Mouse (Mus musculus) hindbrain, embryonic 13.5 days (tissue): ENCODE results near the gene Snx30. TPM values are rescaled to one million over a fixed set of nuclear protein-coding genes. Genes with fewer than 3 reads are reported as not detected.

ENCODE experiments used
- ATAC-seq: fragments of 200-750 bp; cut with Nextera tagmentation; 2 replicates; pipeline ENCODE4 v1.8.0; 2017; ENCODE audit warnings: moderate TSS enrichment; ENCODE audit not compliant: low FRiP score
- H3K27ac ChIP-seq: fragments of 300-500 bp; sonication (generic); 2 replicates; pipeline ENCODE4 v1.5.1; 2015; ENCODE audit warnings: inconsistent platforms, mild to moderate bottlenecking, moderate library complexity
- H3K27me3 ChIP-seq: fragments of 300-500 bp; sonication (generic); 2 replicates; pipeline ENCODE4 v1.6.1; 2015; ENCODE audit warnings: mild to moderate bottlenecking, inconsistent platforms
- H3K36me3 ChIP-seq: fragments of 300-500 bp; sonication (generic); 2 replicates; pipeline ENCODE4 v1.6.1; 2015; ENCODE audit warnings: mild to moderate bottlenecking, inconsistent platforms
- H3K4me1 ChIP-seq: fragments of 300-500 bp; sonication (generic); replicated peaks from 2 replicates; pipeline ENCODE4 v1.6.1; 2015; ENCODE audit warnings: inconsistent platforms
- H3K4me2 ChIP-seq: fragments of 300-500 bp; sonication (generic); 2 replicates; pipeline ENCODE4 v1.6.1; 2015; ENCODE audit warnings: inconsistent platforms, mild to moderate bottlenecking, moderate library complexity
- H3K4me3 ChIP-seq: fragments of 300-500 bp; sonication (generic); 2 replicates; pipeline ENCODE4 v1.5.1; 2015; ENCODE audit warnings: mild to moderate bottlenecking, inconsistent platforms
- H3K9ac ChIP-seq: fragments of 300-500 bp; sonication (generic); 2 replicates; pipeline ENCODE4 v1.6.1; 2015; ENCODE audit warnings: mild to moderate bottlenecking, inconsistent platforms
- H3K9me3 ChIP-seq: fragments of 300-500 bp; sonication (generic); 2 replicates; pipeline ENCODE4 v1.6.1; 2016; ENCODE audit warnings: inconsistent platforms
- WGBS: fragments of 180-500 bp; shearing (Covaris S2); methylation state at CpG from one replicate; pipeline ENCODE4 v1.1.7; 2015; 5-methylcytosine and 5-hydroxymethylcytosine counted together
- polyA plus RNA-seq: library from polyadenylated mRNA; unstranded; fragments of >200 nt; fragmentation: Nextera tagmentation; extraction: Ambion mirVana; gene quantifications from 2 replicates; pipeline ENCODE4 v1.2.1, GENCODE M21; 2015

Gene Snx30
- polyA plus RNA-seq, 1 experiment from 2014 or later = 14.2 TPM

- Histone ChIP-seq H3K4me1 (peaks cover 32% of the 10 kb centered on the region), H3K4me3 (no peak overlapping the region), H3K36me3 (no peaks in the 10 kb centered on the region), H3K4me2 (no peak overlapping the region), H3K9ac (no peak overlapping the region), H3K27ac (no peak overlapping the region), H3K27me3 (no peaks in the 10 kb centered on the region), H3K9me3 (no peaks in the 10 kb centered on the region)
- no peak for ATAC-seq
- 84% methylated on average over 9 of the region's 9 CpGs for WGBS
Measured at GRCm38 (mm10) chr4:59816477-59816876, 10.8 kb downstream of the Snx30 start.

- 71% methylated on average over 5 of the region's 5 CpGs for WGBS
- no peak for ATAC-seq
- H3K4me1 ChIP-seq = peaks cover 32% of the 10 kb centered on the region
- H3K4me2 ChIP-seq = no peak overlapping the region
- peak overlapping the region; percentile 36; the same call in 1 of the 2 replicates for H3K27ac ChIP-seq
- no peaks in the 10 kb centered on the region for H3K9me3 ChIP-seq
- H3K27me3 ChIP-seq = no peaks in the 10 kb centered on the region
- no peak overlapping the region for H3K9ac ChIP-seq
- H3K36me3 ChIP-seq = no peaks in the 10 kb centered on the region
- no peak overlapping the region for H3K4me3 ChIP-seq
Measured at GRCm38 (mm10) chr4:59817790-59818189, 12.2 kb downstream of the Snx30 start.

GRCm38 (mm10) chr4:59818498-59818897 lies 12.9 kb downstream of the Snx30 start:
- no peaks in the 10 kb centered on the region for H3K36me3 ChIP-seq
- H3K27ac ChIP-seq = peak overlapping the region; percentile 67
- no peak for ATAC-seq
- 69% methylated on average over 10 of the region's 10 CpGs for WGBS
- H3K9ac ChIP-seq = no peak overlapping the region
- H3K4me3 ChIP-seq = no peak overlapping the region
- no peaks in the 10 kb centered on the region for H3K9me3 ChIP-seq
- H3K27me3 ChIP-seq = no peaks in the 10 kb centered on the region
- no peak overlapping the region for H3K4me2 ChIP-seq
- H3K4me1 ChIP-seq = peaks cover 35% of the 10 kb centered on the region

- H3K27ac ChIP-seq = peak overlapping the region; percentile 67
Measured at GRCm38 (mm10) chr4:59819054-59819472, 13.4 kb downstream of the Snx30 start.

GRCm38 (mm10) chr4:59819477-59820022 lies 13.9 kb downstream of the Snx30 start:
- no peaks in the 10 kb centered on the region for H3K9me3 ChIP-seq
- WGBS = 24% methylated on average over 12 of the region's 12 CpGs
- peak overlapping the region; percentile 67 for H3K27ac ChIP-seq
- no peak overlapping the region for H3K9ac ChIP-seq
- H3K27me3 ChIP-seq = no peaks in the 10 kb centered on the region
- H3K4me1 ChIP-seq = peaks cover 36% of the 10 kb centered on the region
- no peaks in the 10 kb centered on the region for H3K36me3 ChIP-seq
- peak overlapping the region; percentile 26; the same call in 1 of the 2 replicates for H3K4me2 ChIP-seq
- H3K4me3 ChIP-seq = no peak overlapping the region
- peak; percentile 91 for ATAC-seq

More at GRCm38 (mm10) chr4:59819054-59819472, 13.4 kb downstream of the Snx30 start:
- WGBS = 31% methylated on average over 7 of the region's 7 CpGs
- Histone ChIP-seq H3K4me3 (no peak overlapping the region), H3K4me2 (0 out of 2 replicates have a peak overlapping the region, but pooled peaks have one; percentile 26), H3K9ac (no peak overlapping the region), H3K9me3 (no peaks in the 10 kb centered on the region), H3K27me3 (no peaks in the 10 kb centered on the region), H3K4me1 (peaks cover 37% of the 10 kb centered on the region), H3K36me3 (no peaks in the 10 kb centered on the region)
- ATAC-seq = peak; percentile 59

- ATAC-seq = no peak
- H3K4me3 ChIP-seq = no peak overlapping the region
- no peak overlapping the region for H3K9ac ChIP-seq
- no peaks in the 10 kb centered on the region for H3K9me3 ChIP-seq
- H3K4me2 ChIP-seq = no peak overlapping the region
- H3K36me3 ChIP-seq = no peaks in the 10 kb centered on the region
- no peak overlapping the region for H3K27ac ChIP-seq
- H3K27me3 ChIP-seq = no peaks in the 10 kb centered on the region
- 93% methylated on average over 1 of the region's 1 CpGs for WGBS
- peaks cover 31% of the 10 kb centered on the region for H3K4me1 ChIP-seq
Measured at GRCm38 (mm10) chr4:59821516-59821915, 15.9 kb downstream of the Snx30 start.

GRCm38 (mm10) chr4:59822119-59822518 lies 16.5 kb downstream of the Snx30 start:
- no peak overlapping the region for H3K4me3 ChIP-seq
- no peaks in the 10 kb centered on the region for H3K9me3 ChIP-seq
- H3K9ac ChIP-seq = no peak overlapping the region
- no peak for ATAC-seq
- WGBS = 84% methylated on average over 4 of the region's 4 CpGs
- H3K27me3 ChIP-seq = no peaks in the 10 kb centered on the region
- H3K36me3 ChIP-seq = no peaks in the 10 kb centered on the region; the same call in 1 of the 2 replicates
- H3K27ac ChIP-seq = no peak overlapping the region
- H3K4me1 ChIP-seq = peaks cover 31% of the 10 kb centered on the region
- H3K4me2 ChIP-seq = no peak overlapping the region

- no peak overlapping the region for H3K4me3 ChIP-seq
- H3K9ac ChIP-seq = no peak overlapping the region
- 59% methylated on average over 7 of the region's 7 CpGs for WGBS
- H3K4me2 ChIP-seq = no peak overlapping the region
- H3K9me3 ChIP-seq = no peaks in the 10 kb centered on the region
- peaks cover 22% of the 10 kb centered on the region for H3K4me1 ChIP-seq
- no peak for ATAC-seq
- no peaks in the 10 kb centered on the region; the same call in 1 of the 2 replicates for H3K36me3 ChIP-seq
- no peak overlapping the region for H3K27ac ChIP-seq
- H3K27me3 ChIP-seq = no peaks in the 10 kb centered on the region
Measured at GRCm38 (mm10) chr4:59823470-59823869, 17.8 kb downstream of the Snx30 start.

GRCm38 (mm10) chr4:59824860-59825259 lies 19.2 kb downstream of the Snx30 start:
- ATAC-seq = no peak

GRCm38 (mm10) chr4:59825634-59826033 lies 20.0 kb downstream of the Snx30 start:
- Histone ChIP-seq H3K36me3 (no peaks in the 10 kb centered on the region; the same call in 1 of the 2 replicates), H3K4me1 (0 out of 2 replicates have a peak, but pooled peaks cover 8% of the 10 kb centered on the region), H3K9me3 (no peaks in the 10 kb centered on the region), H3K4me3 (no peak overlapping the region), H3K27ac (0 out of 2 replicates have a peak overlapping the region, but pooled peaks have one; percentile 48), H3K9ac (no peak overlapping the region), H3K27me3 (no peaks in the 10 kb centered on the region), H3K4me2 (no peak overlapping the region)
- 74% methylated on average over 6 of the region's 6 CpGs for WGBS
- ATAC-seq = no peak

More at GRCm38 (mm10) chr4:59824860-59825259, 19.2 kb downstream of the Snx30 start:
- Histone ChIP-seq H3K4me3 (no peak overlapping the region), H3K27me3 (no peaks in the 10 kb centered on the region), H3K36me3 (no peaks in the 10 kb centered on the region; the same call in 1 of the 2 replicates), H3K4me2 (no peak overlapping the region), H3K4me1 (peaks cover 9% of the 10 kb centered on the region), H3K27ac (no peak overlapping the region), H3K9ac (no peak overlapping the region), H3K9me3 (no peaks in the 10 kb centered on the region)
- 90% methylated on average over 5 of the region's 5 CpGs for WGBS

- H3K27me3 ChIP-seq = no peaks in the 10 kb centered on the region
- no peak overlapping the region for H3K27ac ChIP-seq
- no peak overlapping the region for H3K9ac ChIP-seq
- 0 out of 2 replicates have a peak, but pooled peaks cover 8% of the 10 kb centered on the region for H3K4me1 ChIP-seq
- H3K4me3 ChIP-seq = no peak overlapping the region
- no peaks in the 10 kb centered on the region; the same call in 1 of the 2 replicates for H3K36me3 ChIP-seq
- WGBS = 90% methylated on average over 5 of the region's 5 CpGs
- no peak for ATAC-seq
- H3K9me3 ChIP-seq = no peaks in the 10 kb centered on the region
- no peak overlapping the region for H3K4me2 ChIP-seq
Measured at GRCm38 (mm10) chr4:59826381-59826780, 20.7 kb downstream of the Snx30 start.

GRCm38 (mm10) chr4:59829072-59829471 lies 23.4 kb downstream of the Snx30 start:
- H3K9ac ChIP-seq = no peak overlapping the region
- no peak for ATAC-seq
- H3K9me3 ChIP-seq = no peaks in the 10 kb centered on the region
- no peak overlapping the region for H3K4me2 ChIP-seq
- no peaks in the 10 kb centered on the region for H3K27me3 ChIP-seq
- no peak overlapping the region for H3K27ac ChIP-seq
- H3K4me3 ChIP-seq = no peak overlapping the region
- WGBS = 90% methylated on average over 4 of the region's 4 CpGs
- peaks cover 5% of the 10 kb centered on the region; the same call in 1 of the 2 replicates for H3K4me1 ChIP-seq
- no peaks in the 10 kb centered on the region; the same call in 1 of the 2 replicates for H3K36me3 ChIP-seq

- Histone ChIP-seq H3K36me3 (peaks cover 8% of the 10 kb centered on the region), H3K4me1 (peaks cover 3% of the 10 kb centered on the region; the same call in 1 of the 2 replicates), H3K27me3 (no peaks in the 10 kb centered on the region), H3K4me2 (no peak overlapping the region), H3K27ac (no peak overlapping the region), H3K9me3 (no peaks in the 10 kb centered on the region), H3K9ac (no peak overlapping the region), H3K4me3 (no peak overlapping the region)
- no peak for ATAC-seq
- WGBS = 95% methylated on average over 5 of the region's 5 CpGs
Measured at GRCm38 (mm10) chr4:59831038-59831437, 25.4 kb downstream of the Snx30 start.
